Mouse (Mus musculus): ENCODE measurements around the gene Disp3.

DNA sequence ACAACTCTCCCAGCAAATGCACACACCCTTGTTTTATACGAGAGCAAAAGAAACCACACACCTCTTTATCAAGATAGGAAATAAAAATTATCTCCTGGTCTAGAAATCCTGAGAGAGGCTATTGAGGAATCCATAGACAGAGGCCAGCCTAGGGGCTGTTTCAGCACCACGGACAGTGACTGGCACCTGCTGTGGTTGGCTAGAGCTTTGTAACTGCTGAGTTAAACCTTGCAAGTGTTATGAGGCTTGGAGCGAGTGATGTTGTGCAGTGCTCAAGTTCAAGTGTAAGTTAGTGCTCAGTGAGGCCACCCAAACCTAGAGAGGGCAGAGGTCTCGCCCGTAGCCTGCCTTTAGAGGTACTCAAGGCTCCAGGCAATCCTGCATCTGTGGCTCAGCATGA is 5.6 kb upstream of the Disp3 start:
- TF ChIP-seq CTCF (IDR thresholded peaks at IDR 0.05; ENCODE audit: borderline replicate concordance, extremely low read depth, insufficient read depth, insufficient read length) (no peak), POLR2A (IDR thresholded peaks at IDR 0.05; ENCODE audit: borderline replicate concordance, extremely low read depth, insufficient read depth, insufficient read length, poor library complexity, severe bottlenecking) (no peak)

Data from brain, embryonic 14.5 days (tissue).